Mouse (Mus musculus): ENCODE measurements around the gene Crtc2. TPM values are rescaled to one million over a fixed set of nuclear protein-coding genes. Genes with fewer than 3 reads are reported as not detected.
"Not testable (repeated sequence)": the region's sequence is repeated elsewhere in the genome, so short reads cannot be mapped to it uniquely, and the experiment has no call there.

Gene Crtc2
- polyA plus RNA-seq, 1 experiment from 2014 or later: 25.3 TPM

DNA sequence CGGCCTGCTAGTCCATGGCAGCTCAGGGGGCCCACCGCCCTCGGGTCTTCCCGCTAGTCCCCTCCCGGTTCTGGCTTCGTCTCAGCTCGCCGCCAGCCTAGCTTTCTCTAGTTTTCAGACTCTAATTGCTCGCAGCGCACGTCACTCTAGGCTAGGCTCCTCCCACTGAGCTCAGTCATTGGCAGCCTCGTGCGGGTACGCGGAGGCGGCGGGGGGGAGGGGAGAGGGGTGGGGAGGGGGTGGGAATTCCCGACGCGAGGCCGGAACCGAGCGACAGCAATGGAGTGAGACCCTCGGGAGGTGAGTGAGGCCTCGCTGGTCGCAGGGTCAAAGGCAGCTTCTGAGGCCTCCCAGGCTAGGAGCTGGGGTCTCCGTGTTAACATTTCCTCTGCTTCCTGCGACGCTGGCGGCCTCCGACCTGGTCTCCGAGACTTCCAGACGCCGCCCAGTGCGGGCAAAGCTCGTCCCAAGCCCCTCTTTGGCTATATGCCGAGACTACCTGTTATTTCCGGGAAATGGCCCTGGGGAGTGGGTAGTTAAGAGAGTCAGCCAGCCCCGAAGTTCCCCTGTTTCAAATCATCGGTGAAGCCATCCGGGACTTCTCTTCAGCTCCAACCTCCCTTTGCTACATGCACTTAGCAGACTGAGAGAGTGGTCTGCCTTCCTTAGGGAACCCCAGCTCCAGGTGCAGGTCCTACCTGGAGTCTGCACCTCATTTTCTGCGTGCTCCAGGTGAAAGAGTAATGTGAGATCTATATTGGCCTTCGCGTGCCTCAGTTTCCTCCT is 5.8 kb upstream of the Crtc2 start, which contains the start of gene Slc39a1:
Slc39a1 (plus strand) TSS at position 213 of the 786 bp plus-strand sequence.
- ATAC-seq (ENCODE audit: low FRiP score, low read depth): peak; percentile 94
- Histone ChIP-seq H3K4me3 (peak within 1 kb of the TSS; percentile 64), H3K4me1 (peaks cover 17% of the 10 kb centered on the region), H3K36me3 (peaks cover 13% of the 10 kb centered on the region), H3K4me2 (replicated peaks) (peak within 1 kb of the TSS; percentile 76), H3K27ac (peak within 1 kb of the TSS; percentile 59), H3K27me3 (replicated peaks) (no peaks in the 10 kb centered on the region), H3K9me3 (no peaks in the 10 kb centered on the region), H3K9ac (peak within 1 kb of the TSS; percentile 72)
- under 1% methylated on average over 44 of the region's 44 CpGs for WGBS

GRCm38 (mm10) chr3:90248746-90249100 is 5.2 kb upstream of the Crtc2 start:
- peaks cover 13% of the 10 kb centered on the region for H3K36me3 ChIP-seq
- WGBS: 10% methylated on average over 10 of the region's 10 CpGs
- H3K9me3 ChIP-seq: no peaks in the 10 kb centered on the region
- peak overlapping the region; percentile 76 for H3K4me2 ChIP-seq (replicated peaks)
- H3K27ac ChIP-seq: no peak overlapping the region
- H3K9ac ChIP-seq: peak overlapping the region; percentile 72
- no peak for ATAC-seq (ENCODE audit: low FRiP score, low read depth)
- peak overlapping the region; percentile 64 for H3K4me3 ChIP-seq
- H3K27me3 ChIP-seq (replicated peaks): no peaks in the 10 kb centered on the region
- peaks cover 11% of the 10 kb centered on the region for H3K4me1 ChIP-seq

DNA sequence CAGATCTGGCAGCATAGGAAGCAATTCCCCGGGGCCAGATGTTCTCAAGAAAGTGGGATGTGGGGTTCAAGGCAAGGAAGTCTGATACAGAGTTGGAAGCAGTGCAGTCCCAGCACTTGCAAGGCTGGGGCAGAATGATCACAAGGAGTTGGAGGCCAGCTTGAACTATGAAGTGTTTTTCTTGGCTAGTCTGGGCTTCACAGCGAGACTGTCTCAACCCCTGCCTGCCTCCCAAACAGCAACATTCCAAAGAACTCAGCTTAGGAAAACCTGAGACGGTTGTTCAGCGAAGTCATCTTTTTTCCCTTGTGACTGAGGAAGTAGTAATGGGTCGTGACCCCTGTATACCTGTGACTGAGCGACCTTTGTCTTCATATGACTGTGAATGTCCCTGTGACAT is 3.2 kb upstream of the Crtc2 start:
- no peak overlapping the region for H3K4me3 ChIP-seq
- H3K9ac ChIP-seq: no peak overlapping the region
- H3K9me3 ChIP-seq: no peaks in the 10 kb centered on the region
- H3K27me3 ChIP-seq (replicated peaks): no peaks in the 10 kb centered on the region
- no peak for ATAC-seq (ENCODE audit: low FRiP score, low read depth)
- peaks cover 13% of the 10 kb centered on the region for H3K36me3 ChIP-seq
- peaks cover 18% of the 10 kb centered on the region for H3K4me1 ChIP-seq
- H3K4me2 ChIP-seq (replicated peaks): no peak overlapping the region
- WGBS: 88% methylated on average over 6 of the region's 6 CpGs
- no peak overlapping the region for H3K27ac ChIP-seq

- H3K27me3 ChIP-seq (replicated peaks); ATAC-seq (ENCODE audit: low FRiP score, low read depth): not testable (repeated sequence)
- WGBS: 98% methylated on average over 10 of the region's 12 CpGs
Measured at GRCm38 (mm10) chr3:90251731-90252226, 2.2 kb upstream of the Crtc2 start.

GRCm38 (mm10) chr3:90252659-90253058 is 1.3 kb upstream of the Crtc2 start:
- not testable (repeated sequence) for H3K27me3 ChIP-seq (replicated peaks); ATAC-seq (ENCODE audit: low FRiP score, low read depth); H3K9me3 ChIP-seq; H3K4me2 ChIP-seq (replicated peaks); H3K4me3 ChIP-seq; H3K27ac ChIP-seq; H3K9ac ChIP-seq
- H3K36me3 ChIP-seq: peaks cover 17% of the 10 kb centered on the region
- WGBS: 91% methylated on average over 2 of the region's 2 CpGs
- peaks cover 23% of the 10 kb centered on the region for H3K4me1 ChIP-seq

More at GRCm38 (mm10) chr3:90251731-90252226, 2.2 kb upstream of the Crtc2 start:
- Histone ChIP-seq H3K36me3 (peaks cover 13% of the 10 kb centered on the region), H3K4me1 (peaks cover 23% of the 10 kb centered on the region)
- H3K4me3 ChIP-seq; H3K9ac ChIP-seq; H3K27ac ChIP-seq; H3K9me3 ChIP-seq; H3K4me2 ChIP-seq (replicated peaks): not testable (repeated sequence)

GRCm38 (mm10) chr3:90253174-90253573 is 789 bp upstream of the Crtc2 start:
- H3K36me3 ChIP-seq: peaks cover 20% of the 10 kb centered on the region
- WGBS: 85% methylated on average over 1 of the region's 1 CpGs
- H3K4me3 ChIP-seq; H3K9me3 ChIP-seq; H3K27me3 ChIP-seq (replicated peaks); ATAC-seq (ENCODE audit: low FRiP score, low read depth); H3K9ac ChIP-seq; H3K27ac ChIP-seq: not testable (repeated sequence)
- H3K4me2 ChIP-seq (replicated peaks): peak overlapping the region; percentile 83
- peaks cover 23% of the 10 kb centered on the region for H3K4me1 ChIP-seq

GRCm38 (mm10) chr3:90254419-90255193 is 643 bp downstream of the Crtc2 start:
- Histone ChIP-seq H3K4me3 (peak overlapping the region; percentile 88), H3K9me3 (no peaks in the 10 kb centered on the region), H3K4me2 (replicated peaks) (peak overlapping the region; percentile 83), H3K27me3 (replicated peaks) (no peaks in the 10 kb centered on the region), H3K36me3 (peaks cover 34% of the 10 kb centered on the region), H3K27ac (peak overlapping the region; percentile 53; the same call in 1 of the 2 replicates), H3K4me1 (peaks cover 15% of the 10 kb centered on the region), H3K9ac (peak overlapping the region; percentile 88)
- 1% methylated on average over 41 of the region's 41 CpGs for WGBS
- ATAC-seq (ENCODE audit: low FRiP score, low read depth): peak; percentile 46; the same call in 1 of the 2 replicates

- H3K4me3 ChIP-seq: peak overlapping the region; percentile 88
- 19% methylated on average over 2 of the region's 2 CpGs for WGBS
- peak overlapping the region; percentile 83 for H3K4me2 ChIP-seq (replicated peaks)
- H3K9me3 ChIP-seq: no peaks in the 10 kb centered on the region
- H3K9ac ChIP-seq: peak overlapping the region; percentile 88
- H3K27me3 ChIP-seq (replicated peaks): no peaks in the 10 kb centered on the region
- ATAC-seq (ENCODE audit: low FRiP score, low read depth): no peak
- peaks cover 15% of the 10 kb centered on the region for H3K4me1 ChIP-seq
- H3K36me3 ChIP-seq: peaks cover 39% of the 10 kb centered on the region
- H3K27ac ChIP-seq: no peak overlapping the region
Measured at GRCm38 (mm10) chr3:90255194-90255565, 1.2 kb downstream of the Crtc2 start.

DNA sequence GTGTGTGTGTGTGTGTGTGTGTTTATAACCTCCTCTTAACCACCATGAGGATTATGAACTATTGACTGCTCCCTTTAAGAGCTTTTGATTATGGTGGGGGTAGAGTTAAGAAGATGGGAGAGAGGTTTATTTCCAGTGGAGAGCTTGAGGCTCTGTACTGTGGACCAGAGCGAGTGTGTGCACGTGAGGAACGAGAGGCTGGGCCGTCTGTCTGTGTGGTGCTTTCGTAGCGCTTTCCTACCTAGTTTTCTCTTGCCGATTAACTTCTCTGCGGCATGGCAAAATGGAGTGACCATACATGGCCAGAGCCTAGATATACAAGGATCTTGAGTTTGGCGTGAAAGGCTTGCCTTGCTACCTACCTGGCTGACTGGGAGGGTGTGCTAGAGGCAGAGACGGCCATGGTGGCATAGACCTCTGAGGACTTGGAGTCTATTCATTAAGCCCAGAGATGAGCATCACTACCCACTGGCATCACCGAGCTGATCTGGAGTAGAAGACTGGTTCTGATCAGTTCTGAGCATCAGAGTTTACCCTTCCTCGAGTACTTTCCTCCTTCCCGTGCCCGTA is 1.9 kb downstream of the Crtc2 start:
- H3K4me2 ChIP-seq (replicated peaks): peak overlapping the region; percentile 83

GRCm38 (mm10) chr3:90256731-90257530 is 3.0 kb downstream of the Crtc2 start:
- peaks cover 15% of the 10 kb centered on the region for H3K4me1 ChIP-seq
- H3K9ac ChIP-seq: no peak overlapping the region
- peaks cover 43% of the 10 kb centered on the region for H3K36me3 ChIP-seq
- no peaks in the 10 kb centered on the region for H3K9me3 ChIP-seq
- no peaks in the 10 kb centered on the region for H3K27me3 ChIP-seq (replicated peaks)
- WGBS: 93% methylated on average over 19 of the region's 19 CpGs
- ATAC-seq (ENCODE audit: low FRiP score, low read depth): no peak
- no peak overlapping the region for H3K4me3 ChIP-seq
- H3K27ac ChIP-seq: no peak overlapping the region
- H3K4me2 ChIP-seq (replicated peaks): no peak overlapping the region

More for the DNA sequence above, 1.9 kb downstream of the Crtc2 start:
- Histone ChIP-seq H3K36me3 (peaks cover 42% of the 10 kb centered on the region), H3K9me3 (no peaks in the 10 kb centered on the region), H3K27ac (no peak overlapping the region), H3K27me3 (replicated peaks) (no peaks in the 10 kb centered on the region), H3K9ac (no peak overlapping the region), H3K4me1 (peaks cover 15% of the 10 kb centered on the region), H3K4me3 (no peak overlapping the region)
- WGBS: 96% methylated on average over 14 of the region's 14 CpGs
- no peak for ATAC-seq (ENCODE audit: low FRiP score, low read depth)

GRCm38 (mm10) chr3:90258521-90258920 is 4.6 kb downstream of the Crtc2 start:
- no peak overlapping the region for H3K27ac ChIP-seq
- H3K4me1 ChIP-seq: peaks cover 15% of the 10 kb centered on the region
- H3K36me3 ChIP-seq: peaks cover 59% of the 10 kb centered on the region
- no peaks in the 10 kb centered on the region for H3K9me3 ChIP-seq
- no peak for ATAC-seq (ENCODE audit: low FRiP score, low read depth)
- no peak overlapping the region for H3K4me3 ChIP-seq
- H3K27me3 ChIP-seq (replicated peaks): no peaks in the 10 kb centered on the region
- 89% methylated on average over 4 of the region's 4 CpGs for WGBS
- no peak overlapping the region for H3K4me2 ChIP-seq (replicated peaks)
- H3K9ac ChIP-seq: no peak overlapping the region
